Mouse (Mus musculus) retina, embryonic 14.5 days (tissue): ENCODE measurements around the gene Fancd2os.
A peak's percentile ranks its signal among the peaks of the same experiment; 100 is the strongest.

Experiments
- DNase-seq: peaks from one replicate; pipeline ENCODE4 v3.0.0-alpha.2; 2015; ENCODE audit warnings: low spot score

Gene Fancd2os

DNA sequence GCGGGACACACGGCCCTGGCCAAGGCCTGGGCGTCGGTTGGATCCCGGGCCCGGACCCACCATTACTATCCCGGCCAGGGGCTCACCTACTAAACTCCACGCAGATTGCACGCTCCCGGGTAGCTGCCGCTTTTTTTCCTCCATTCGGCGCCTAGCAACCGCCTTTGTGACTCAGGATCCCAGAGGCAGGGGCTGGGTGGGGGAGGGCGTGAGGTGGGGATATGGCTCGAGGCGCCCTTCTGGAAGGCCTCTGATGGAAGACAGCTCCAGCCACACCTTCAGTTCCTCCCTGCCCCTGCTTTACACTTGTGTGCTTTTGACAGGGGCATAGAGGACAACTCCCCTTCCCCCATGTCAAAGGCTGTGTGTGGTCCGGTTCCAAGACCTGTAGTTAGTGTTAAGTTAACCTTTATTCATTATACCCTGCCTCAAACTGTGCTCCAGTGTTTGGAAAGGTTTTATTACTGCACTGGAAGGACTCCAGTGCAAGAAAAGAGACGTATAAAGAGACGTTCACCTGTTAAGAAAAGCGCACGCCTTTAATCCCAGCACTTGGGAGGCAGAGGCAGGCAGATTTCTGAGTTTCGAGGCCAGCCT, at the start of gene Fancd2os:
Gene Fancd2os, minus strand, starts transcription at position 173 of the 597 bp plus-strand sequence.
- no peak for DNase-seq

DNA sequence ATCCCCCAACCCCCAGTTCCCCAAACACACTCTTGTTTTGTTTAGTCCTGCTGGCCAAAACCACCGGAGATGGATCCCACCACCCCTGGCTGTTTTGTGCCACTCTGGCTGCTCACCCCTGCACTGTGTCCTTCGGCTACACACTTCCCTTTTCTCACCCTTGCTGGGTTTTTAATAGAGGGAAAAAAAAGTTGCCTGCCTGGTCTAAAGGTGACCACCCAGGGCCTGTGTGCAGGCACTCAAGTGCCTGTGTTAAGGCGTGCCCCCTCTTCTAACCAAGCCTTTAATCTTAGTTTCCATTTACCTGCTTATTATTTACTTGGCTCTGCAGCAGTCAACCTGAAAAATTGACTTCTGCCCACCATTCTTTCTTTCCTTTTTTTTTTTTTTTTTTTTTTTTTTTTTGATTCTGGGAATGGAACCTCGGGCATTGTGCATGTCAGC, 49.7 kb upstream of the Fancd2os start:
- DNase-seq, result no peak

DNA sequence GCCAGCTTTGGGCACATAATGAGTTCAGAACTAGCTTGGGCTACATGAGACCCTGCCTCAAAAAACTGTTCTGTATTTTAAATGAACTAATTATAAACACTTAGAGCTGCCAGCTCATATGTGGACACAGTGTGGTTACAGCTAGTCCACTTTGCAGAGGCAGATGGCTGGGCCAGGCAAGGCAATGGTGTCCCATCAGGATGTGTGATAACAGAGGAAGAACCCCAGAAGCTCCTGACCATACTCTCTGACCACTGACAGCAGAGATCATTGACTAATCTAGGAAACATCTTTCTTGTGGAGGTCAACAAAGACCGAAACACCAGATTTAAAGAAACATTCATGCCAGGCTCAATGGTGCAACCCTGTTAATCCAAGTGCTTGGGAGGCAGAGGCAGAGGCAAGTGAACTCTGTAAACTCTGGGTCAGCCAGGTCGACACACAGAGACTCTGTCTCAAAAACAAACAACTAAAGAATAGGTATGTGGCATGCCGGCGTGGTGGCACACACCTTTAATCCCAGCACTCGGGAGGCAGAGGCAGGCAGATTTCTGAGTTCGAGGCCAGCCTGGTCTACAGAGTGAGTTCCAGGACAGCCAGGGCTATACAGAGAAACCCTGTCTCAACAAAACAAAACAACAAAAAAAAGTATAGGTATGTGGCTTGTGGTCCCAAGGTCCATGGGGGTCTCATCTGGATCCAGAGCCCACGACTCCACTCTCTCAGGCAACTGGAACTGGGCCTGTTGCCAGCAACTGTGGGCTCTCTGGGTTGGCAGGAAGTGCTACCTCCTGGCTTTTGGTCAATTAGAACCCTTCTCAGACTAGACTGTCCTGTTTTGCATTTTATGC, 49.1 kb upstream of the Fancd2os start:
- DNase-seq, result no peak

DNA sequence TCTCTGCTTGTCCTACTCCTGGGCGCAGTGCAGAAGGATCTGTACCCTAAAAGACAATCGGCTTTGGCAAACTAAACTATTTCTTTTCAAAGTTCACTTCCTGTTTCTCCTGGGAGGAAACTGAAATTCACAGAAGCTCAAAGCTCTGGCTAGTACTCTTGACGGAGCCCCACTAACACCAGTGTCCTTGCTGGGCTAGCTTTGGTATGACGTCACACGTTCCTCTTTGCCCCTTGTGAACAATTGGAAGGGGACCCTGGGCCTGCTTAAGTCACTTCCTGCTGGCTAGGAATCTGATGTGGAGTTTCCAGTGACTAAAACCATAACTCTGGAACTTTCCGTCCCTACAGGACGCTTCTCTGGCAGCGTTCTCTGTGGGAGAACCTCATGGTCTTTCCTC, 44.3 kb upstream of the Fancd2os start:
- no peak for DNase-seq

DNA sequence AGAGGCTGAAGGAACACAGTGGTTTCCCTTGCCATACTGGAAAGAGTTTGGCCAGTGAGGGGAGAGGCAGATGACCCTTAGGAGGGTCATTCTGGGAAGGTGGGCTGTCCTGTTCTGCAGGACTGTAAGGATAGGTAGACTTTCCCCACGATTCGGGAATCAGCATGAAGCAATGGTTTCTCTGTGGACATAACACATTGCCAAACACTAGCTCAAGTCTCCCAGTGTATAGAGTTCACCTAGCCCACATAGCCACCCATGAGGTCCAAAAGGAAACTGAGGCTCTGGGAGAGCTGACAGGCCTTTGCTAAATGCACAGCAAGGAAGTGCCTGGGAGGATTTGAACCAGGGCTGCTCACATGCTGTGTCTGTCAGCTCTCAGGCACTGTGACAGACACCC, 43.5 kb upstream of the Fancd2os start:
- no peak for DNase-seq

DNA sequence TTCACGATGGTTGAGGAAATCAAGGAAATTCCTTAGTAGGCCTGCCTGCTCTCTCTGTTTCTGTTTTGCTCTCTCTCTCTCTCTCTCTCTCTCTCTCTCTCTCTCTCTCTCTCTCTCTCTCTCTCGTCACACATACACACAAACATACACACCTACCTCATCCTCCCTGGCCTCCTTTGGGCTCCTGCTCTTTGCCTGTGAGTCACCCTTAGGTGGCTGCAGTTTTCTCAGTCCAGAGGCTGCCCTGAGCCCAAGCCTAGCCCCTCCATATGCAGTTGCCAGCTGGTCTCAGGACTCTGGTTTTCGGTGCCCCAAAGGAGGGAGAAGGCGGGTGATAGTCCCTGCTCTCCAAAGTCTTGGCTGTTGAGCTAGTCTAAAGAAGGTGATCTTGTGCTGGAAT, 42.5 kb upstream of the Fancd2os start:
- no peak for DNase-seq

DNA sequence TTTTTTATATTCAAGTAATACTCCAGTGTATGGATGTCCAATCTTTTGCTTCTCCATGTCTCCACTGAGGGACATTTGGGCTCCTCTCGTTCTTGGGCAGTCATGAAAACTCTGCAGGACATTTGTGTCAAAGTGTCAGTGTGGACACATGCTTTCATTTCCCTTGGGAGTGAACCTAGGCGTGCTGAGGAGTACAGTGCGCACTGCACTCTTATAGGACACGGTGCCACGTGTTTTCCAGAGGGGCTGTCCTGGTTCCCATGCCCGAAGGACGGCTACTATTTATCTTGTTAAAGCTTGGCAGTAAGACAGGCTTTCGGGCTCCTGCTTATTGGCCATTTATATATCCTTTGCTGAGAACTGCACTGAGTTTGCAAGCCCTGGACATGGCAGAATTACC, 42.1 kb upstream of the Fancd2os start:
- no peak for DNase-seq

DNA sequence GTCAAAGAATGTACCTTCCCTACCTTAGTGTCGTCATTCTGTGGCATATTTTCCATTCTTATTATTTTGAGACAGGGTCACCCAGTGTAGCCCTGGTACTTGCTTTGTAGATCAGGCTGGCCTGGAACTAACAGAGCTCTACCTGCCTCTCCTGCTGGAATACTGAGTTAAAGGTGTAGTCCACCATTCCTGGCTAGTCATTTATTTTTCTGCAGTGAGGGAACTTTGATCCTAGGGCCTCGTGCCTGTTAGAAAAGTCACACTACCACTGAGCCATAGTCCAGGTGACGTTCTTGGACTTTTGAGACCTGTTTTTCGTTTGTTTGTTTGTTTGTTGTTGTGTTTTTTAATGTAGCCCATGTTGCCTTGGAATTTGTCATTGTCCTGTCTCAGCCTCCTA, 38.7 kb upstream of the Fancd2os start:
- no peak for DNase-seq

DNA sequence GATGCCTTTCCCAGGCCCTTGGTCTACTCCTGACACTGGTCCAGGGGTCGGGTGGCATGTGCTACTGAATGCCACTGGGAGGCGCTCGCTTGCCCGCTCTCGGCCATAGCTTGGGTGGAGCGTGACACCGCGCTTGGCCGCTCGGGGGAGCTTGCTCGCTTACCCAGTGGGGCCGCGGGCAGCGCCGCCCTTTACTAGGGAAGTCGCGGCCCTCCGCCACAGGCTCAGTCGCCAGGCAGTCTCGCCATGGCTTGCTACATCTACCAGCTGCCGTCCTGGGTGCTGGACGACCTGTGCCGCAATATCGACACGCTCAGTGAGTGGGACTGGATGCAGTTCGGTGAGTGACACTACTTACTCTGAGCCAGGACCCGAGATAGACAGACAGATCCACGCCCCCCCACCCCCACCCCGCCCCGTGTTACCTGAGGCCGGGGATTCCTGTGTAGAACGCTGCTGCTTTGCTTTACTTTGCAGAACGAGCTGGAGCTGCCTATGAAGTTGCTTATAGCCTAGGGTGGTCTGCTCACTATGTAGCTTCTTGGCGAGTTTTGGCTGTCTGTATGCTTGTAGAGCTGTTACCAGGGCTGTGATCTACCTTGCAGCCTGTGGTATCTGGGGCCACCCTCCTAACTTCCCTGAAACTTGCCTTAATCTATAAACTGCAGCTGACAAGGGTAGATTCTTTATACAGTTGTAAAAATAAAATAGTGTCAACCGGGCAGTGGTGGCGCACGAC, 38.0 kb upstream of the Fancd2os start, which contains the start of gene Irak2:
Gene Irak2, plus strand, starts transcription at position 166 of the 739 bp plus-strand sequence.
- peak; percentile 97 for DNase-seq

DNA sequence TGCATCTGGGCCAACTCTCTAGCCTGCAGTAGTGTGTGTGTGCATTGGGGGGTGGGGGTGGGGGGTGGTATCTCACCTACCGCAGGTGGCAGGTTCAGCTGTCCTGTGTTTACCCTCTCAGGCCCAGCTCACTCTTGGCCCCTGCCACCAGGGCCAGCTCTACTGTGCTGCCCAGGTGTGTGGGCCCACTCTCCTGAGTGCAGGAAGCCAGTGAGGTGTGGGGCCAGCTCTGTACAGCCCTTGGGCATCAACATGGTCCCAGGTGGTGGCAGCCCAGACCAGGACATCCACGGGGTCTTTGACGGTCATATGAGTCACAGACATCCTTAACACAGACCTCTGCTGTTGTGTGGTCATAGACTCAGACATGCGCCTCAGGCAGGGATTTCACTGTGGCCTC, 32.3 kb upstream of the Fancd2os start:
- no peak for DNase-seq

DNA sequence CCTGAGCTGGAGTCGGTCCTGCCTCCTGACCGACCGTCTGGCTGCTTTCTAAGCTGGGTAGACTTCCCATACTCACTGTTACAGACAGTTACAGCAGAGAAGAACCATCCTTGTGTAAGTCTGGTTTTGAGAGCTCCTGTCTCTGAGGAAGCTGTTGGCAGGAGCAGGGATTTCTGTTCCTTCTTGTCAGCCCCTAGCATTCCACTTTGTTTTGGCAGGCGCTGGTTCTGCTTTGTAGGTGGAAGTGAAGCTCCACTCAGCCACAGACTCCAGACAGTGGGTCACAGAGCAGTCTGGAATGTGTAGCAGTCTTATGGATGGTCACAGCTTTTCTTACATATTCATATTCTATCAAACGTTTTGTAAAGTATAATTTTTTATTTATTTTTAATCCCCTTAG, 29.8 kb upstream of the Fancd2os start:
- no peak for DNase-seq

DNA sequence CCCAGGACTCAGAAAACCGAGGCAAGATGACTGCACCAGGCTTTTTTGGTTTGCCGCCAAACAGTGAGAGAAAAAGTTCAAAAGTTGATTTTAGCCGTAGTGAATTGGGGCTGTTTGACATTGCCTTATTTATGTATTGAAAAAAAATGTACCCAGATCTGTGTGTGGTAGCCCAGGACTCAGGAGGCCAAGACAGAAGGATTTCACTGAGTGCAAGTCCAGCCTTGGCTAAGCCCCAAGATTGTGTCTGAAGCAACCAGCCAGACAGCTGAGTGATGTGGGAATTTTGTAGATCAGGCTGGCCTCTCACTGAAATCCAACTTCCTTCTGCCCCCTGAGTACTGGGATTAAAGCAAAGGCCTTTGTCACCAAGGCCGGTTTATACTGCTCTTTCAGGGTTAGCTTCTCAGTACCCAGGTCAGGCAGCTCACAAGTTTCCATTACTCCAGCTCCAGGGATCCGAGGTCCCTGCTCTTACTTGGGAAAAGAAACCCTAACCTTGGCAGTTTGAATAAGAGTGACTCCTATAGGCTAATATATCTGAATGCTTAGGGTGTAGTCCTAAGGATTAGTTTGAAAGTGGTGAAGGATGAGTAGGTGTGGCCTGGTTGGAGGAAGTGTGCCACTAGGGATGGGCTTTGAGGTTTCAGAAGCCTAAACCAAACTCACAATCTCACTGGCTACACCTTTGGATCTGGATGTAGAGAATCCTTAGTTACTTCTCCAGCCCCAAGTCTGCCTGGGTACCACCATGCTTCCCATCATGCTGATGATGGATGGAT, 24.7 kb upstream of the Fancd2os start:
- no peak for DNase-seq

DNA sequence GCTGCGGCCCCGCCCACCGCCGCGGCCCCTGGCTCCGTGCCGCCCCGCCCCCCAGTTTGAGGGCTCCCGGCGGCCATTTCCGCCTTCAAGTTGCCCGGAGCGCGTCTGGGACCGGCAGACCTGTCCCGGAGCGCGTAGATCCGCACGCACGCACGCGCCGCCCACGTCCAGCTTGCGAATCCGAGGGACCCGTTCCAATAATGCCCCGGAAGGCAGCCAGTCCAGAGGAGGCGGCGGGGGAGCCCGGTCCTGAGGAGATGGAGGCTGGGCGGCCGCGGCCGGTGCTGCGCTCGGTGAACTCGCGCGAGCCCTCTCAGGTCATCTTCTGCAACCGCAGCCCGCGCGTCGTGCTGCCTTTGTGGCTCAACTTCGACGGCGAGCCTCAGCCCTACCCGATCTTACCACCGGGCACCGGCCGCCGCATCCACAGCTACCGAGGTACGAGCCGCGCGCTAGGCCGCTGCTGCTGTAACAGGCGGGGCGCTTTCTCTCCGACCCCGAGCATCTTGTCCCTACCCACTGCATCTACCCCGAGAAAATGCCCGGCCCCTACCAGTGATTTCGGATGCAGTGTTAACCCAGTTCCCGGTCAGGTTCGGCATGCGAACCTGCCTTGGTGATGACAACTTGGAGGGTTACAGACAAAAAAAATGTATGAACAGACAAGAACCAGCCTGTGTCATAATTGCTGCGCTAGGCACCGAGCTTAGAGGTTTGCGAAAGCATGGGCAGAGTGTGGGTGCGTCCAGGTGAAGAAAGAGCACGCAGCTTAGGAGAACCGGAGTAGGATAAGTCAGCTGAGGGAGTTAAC, 23.6 kb upstream of the Fancd2os start, which contains the start of gene Vhl:
Gene Vhl, plus strand, starts transcription at position 19 of the 811 bp plus-strand sequence.
- peak; percentile 83 for DNase-seq

DNA sequence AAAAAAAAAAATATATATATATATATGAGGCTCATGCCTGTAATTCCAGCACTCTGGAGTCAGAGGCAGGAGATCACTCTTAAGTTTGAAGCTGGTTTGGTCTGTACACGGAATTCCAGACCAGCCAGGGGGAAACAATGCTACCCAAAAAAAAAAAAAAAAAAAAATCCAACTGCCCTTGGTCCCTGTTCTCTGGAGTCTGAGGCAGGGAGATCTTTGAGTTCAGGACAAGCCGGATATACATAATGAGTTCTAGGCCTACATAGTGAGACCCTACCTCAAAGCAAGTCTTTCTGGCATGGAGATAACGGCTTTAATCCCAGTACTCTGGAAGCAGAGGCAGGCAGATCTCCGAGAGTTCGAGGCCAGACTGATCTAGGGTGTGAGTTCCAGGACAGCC, 22.9 kb upstream of the Fancd2os start:
- no peak for DNase-seq

DNA sequence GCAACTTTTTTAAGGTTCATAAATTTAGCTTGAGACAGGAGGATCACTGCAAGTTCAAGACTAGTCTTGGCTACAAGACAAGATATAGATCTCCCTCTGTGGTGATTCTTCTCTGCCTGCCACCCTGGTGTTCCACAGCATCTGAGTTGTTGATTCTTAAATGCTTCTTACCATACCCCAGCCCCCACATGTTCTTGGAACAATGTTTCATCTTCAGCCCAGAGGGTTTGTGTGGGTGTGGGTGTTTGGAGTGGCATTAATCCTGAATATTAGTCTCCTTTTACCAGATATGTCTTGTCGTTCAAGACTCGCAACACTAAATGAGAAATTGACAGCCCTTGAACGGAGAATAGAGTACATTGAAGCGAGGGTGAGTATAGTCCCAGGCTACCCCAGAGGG, 15.0 kb upstream of the Fancd2os start:
- no peak for DNase-seq

DNA sequence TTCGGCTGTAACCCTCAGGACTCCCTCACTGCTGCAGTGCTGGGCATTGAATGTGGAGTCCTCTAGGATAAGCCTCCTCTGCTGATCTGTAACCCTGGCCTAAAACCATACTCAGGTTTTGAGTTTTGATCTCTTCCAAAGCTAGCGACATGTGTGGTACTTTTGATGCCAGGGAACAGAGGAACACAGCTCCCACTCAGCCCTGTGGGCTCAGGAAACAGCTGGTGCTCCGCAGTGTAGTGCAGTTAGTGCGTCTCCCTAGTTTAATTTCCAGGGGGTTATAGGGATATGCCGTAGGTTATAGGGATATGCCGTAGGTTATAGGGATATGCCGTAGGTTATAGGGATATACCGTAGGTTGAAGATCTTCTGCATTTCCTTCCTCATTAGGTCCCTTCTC, 14.5 kb upstream of the Fancd2os start:
- no peak for DNase-seq

DNA sequence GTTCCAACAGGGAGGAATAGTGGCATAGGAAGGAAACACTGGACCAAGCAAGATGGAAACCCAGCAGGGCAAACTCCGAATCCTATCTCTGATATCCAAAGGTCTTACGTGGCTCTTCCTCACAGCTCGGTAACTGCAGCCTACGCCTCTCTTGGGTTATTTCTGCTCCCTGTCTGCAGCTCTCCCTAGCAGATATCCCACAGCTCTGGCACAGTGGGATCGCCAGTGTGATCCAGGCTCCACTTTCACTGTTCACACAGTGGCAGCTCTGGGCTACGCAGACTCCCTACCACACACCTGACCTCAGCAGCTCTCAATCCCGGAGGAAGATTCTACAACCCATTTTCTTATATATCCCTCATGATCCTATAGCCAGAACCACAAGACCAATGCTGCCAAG, 13.6 kb upstream of the Fancd2os start:
- DNase-seq, result no peak

DNA sequence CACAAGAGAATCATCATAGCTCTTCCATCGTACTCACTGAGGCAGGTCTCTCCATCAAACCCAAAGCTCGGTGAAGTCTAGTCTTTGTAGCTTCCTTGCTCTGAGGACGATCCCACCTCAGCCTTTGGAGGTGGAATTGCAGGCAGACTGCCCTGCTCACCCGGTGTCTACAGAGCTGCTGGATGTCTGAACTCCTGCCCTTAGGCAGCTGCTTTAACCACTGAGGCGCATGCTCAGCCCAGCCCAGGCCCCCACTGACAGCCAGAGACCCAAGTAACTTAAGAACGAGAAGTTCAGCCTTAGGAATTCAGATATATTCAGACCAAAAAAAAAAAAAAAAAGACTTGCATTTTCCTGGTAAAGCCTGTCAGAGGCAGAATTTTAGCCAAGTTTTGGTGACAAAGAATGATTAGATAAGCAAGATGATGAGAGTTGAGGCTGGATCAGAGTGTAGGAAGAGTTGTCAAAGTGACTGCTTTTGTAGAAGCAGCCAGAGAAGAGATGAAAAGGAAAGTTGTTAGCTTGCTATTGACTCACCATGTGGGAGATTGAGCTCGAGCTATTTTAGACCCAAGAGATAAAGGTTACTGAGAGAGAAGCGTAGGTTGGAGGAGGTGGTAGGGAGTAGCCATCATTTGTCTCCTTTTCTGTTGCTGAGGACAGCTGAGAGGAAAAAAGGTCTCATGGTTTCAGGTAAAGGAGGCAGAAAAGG, 11.9 kb upstream of the Fancd2os start:
- no peak for DNase-seq

DNA sequence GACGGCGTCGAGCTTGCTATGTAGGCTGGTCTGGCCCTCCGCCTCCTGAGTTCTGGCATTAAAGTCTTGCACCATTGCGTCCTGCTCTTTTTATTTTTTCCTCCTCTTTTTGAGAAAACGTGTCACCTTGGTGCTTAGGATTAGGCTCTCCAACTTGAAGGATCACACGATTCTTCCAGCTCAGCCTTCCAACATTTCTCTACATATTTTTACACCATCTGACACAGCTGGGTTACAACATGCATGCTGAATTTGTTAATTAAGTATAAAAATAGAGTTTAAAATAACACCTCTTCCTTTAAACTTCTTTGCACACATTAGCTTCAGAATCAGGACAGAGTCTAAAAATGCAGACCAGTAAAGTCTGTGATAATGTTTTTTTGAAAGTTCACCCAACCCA, 8.8 kb upstream of the Fancd2os start:
- no peak for DNase-seq

DNA sequence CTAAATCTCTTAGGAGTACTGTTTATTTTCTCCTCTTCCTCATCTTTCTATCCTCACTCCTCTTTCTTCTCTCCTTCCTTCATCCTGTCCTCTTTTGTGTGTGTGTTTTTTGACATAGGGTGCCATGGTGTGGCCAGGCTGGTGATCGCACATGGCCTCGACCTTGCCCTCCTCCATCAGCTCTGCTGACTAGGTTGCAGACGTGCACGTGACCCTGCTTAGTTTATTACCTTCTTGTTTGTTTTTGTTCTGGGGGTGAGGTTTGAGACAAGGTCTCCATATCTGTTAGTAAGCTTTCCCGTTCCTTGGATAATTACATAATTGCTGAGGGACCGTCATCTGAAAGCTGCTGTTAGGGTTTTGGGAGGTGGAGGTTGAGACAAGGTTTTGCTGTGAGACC, 8.4 kb upstream of the Fancd2os start:
- no peak for DNase-seq

DNA sequence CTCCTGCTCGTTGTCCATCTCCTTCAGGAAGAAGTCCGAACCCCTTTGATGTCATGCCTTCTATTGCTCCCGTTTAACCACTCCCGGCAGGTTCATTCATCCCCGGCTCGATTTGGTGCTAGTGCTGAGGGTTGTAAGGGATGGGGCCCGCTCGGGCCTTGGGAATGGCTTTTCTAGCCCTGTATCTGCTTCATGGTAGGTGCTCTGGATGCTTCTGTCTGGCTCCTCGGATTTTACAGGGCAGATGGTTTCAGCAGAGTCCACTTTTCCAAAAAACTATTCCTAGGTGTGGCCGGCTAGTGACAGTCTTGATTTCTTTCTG, 4.7 kb upstream of the Fancd2os start:
- no peak for DNase-seq
